Mouse (Mus musculus): Measurements from ENCODE around the gene Wasl. TPM values are rescaled to one million over a fixed set of nuclear protein-coding genes. Genes with fewer than 3 reads are reported as not detected.

Gene Wasl
- polyA plus RNA-seq, 1 experiment: not detected

- TF ChIP-seq POLR2A (IDR thresholded peaks at IDR 0.05; ENCODE audit: insufficient read depth, low read depth, low read length): no peak
- no peak for TF ChIP-seq CTCF (IDR thresholded peaks at IDR 0.05; ENCODE audit: insufficient read depth, low read depth, low read length)
- Histone ChIP-seq H3K4me3 (ENCODE audit: insufficient read depth, low read depth, low read length) (no peak overlapping the region), H3K4me1 (ENCODE audit: control insufficient read depth, insufficient read depth, low read length) (no peaks in the 10 kb centered on the region), H3K27ac (ENCODE audit: insufficient read depth, low read depth, low read length) (no peak overlapping the region)
- 72% methylated on average over 7 of the region's 7 CpGs for WGBS
Observed at GRCm38 (mm10) chr6:24612074-24612755, 52.6 kb downstream of the Wasl start.

GRCm38 (mm10) chr6:24610358-24610757 lies 54.5 kb downstream of the Wasl start:
- H3K4me1 ChIP-seq (ENCODE audit: control insufficient read depth, insufficient read depth, low read length): no peaks in the 10 kb centered on the region
- H3K4me3 ChIP-seq (ENCODE audit: insufficient read depth, low read depth, low read length): no peak overlapping the region
- WGBS: 95% methylated on average over 4 of the region's 4 CpGs
- TF ChIP-seq CTCF (IDR thresholded peaks at IDR 0.05; ENCODE audit: insufficient read depth, low read depth, low read length) (no peak), POLR2A (IDR thresholded peaks at IDR 0.05; ENCODE audit: insufficient read depth, low read depth, low read length) (no peak)
- H3K27ac ChIP-seq (ENCODE audit: insufficient read depth, low read depth, low read length): no peak overlapping the region

- Histone ChIP-seq H3K4me3 (ENCODE audit: insufficient read depth, low read depth, low read length) (no peak overlapping the region), H3K4me1 (ENCODE audit: control insufficient read depth, insufficient read depth, low read length) (no peaks in the 10 kb centered on the region), H3K27ac (ENCODE audit: insufficient read depth, low read depth, low read length) (no peak overlapping the region)
- 49% methylated on average over 4 of the region's 4 CpGs for WGBS
- TF ChIP-seq CTCF (IDR thresholded peaks at IDR 0.05; ENCODE audit: insufficient read depth, low read depth, low read length): no peak
- TF ChIP-seq POLR2A (IDR thresholded peaks at IDR 0.05; ENCODE audit: insufficient read depth, low read depth, low read length): no peak
Observed at GRCm38 (mm10) chr6:24609531-24609930, 55.3 kb downstream of the Wasl start.

GRCm38 (mm10) chr6:24608682-24609081 lies 56.1 kb downstream of the Wasl start:
- H3K4me1 ChIP-seq (ENCODE audit: control insufficient read depth, insufficient read depth, low read length): no peaks in the 10 kb centered on the region
- H3K27ac ChIP-seq (ENCODE audit: insufficient read depth, low read depth, low read length): no peak overlapping the region
- H3K4me3 ChIP-seq (ENCODE audit: insufficient read depth, low read depth, low read length): no peak overlapping the region
- TF ChIP-seq CTCF (IDR thresholded peaks at IDR 0.05; ENCODE audit: insufficient read depth, low read depth, low read length) (no peak), POLR2A (IDR thresholded peaks at IDR 0.05; ENCODE audit: insufficient read depth, low read depth, low read length) (no peak)
- 95% methylated on average over 3 of the region's 3 CpGs for WGBS

- Histone ChIP-seq H3K27ac (ENCODE audit: insufficient read depth, low read depth, low read length) (no peak overlapping the region), H3K4me3 (ENCODE audit: insufficient read depth, low read depth, low read length) (no peak overlapping the region), H3K4me1 (ENCODE audit: control insufficient read depth, insufficient read depth, low read length) (no peaks in the 10 kb centered on the region)
- TF ChIP-seq POLR2A (IDR thresholded peaks at IDR 0.05; ENCODE audit: insufficient read depth, low read depth, low read length) (no peak), CTCF (IDR thresholded peaks at IDR 0.05; ENCODE audit: insufficient read depth, low read depth, low read length) (no peak)
- 46% methylated on average over 4 of the region's 4 CpGs for WGBS
Observed at GRCm38 (mm10) chr6:24608129-24608528, 56.7 kb downstream of the Wasl start.

GRCm38 (mm10) chr6:24607531-24607930 lies 57.3 kb downstream of the Wasl start:
- TF ChIP-seq POLR2A (IDR thresholded peaks at IDR 0.05; ENCODE audit: insufficient read depth, low read depth, low read length): no peak
- no peak for TF ChIP-seq CTCF (IDR thresholded peaks at IDR 0.05; ENCODE audit: insufficient read depth, low read depth, low read length)
- Histone ChIP-seq H3K27ac (ENCODE audit: insufficient read depth, low read depth, low read length) (no peak overlapping the region), H3K4me3 (ENCODE audit: insufficient read depth, low read depth, low read length) (no peak overlapping the region), H3K4me1 (ENCODE audit: control insufficient read depth, insufficient read depth, low read length) (no peaks in the 10 kb centered on the region)
- 89% methylated on average over 15 of the region's 15 CpGs for WGBS

- Histone ChIP-seq H3K27ac (ENCODE audit: insufficient read depth, low read depth, low read length) (no peak overlapping the region), H3K4me1 (ENCODE audit: control insufficient read depth, insufficient read depth, low read length) (no peaks in the 10 kb centered on the region), H3K4me3 (ENCODE audit: insufficient read depth, low read depth, low read length) (no peak overlapping the region)
- 79% methylated on average over 10 of the region's 10 CpGs for WGBS
- TF ChIP-seq CTCF (IDR thresholded peaks at IDR 0.05; ENCODE audit: insufficient read depth, low read depth, low read length) (no peak), POLR2A (IDR thresholded peaks at IDR 0.05; ENCODE audit: insufficient read depth, low read depth, low read length) (no peak)
Observed at GRCm38 (mm10) chr6:24606512-24606911, 58.3 kb downstream of the Wasl start.

- no peaks in the 10 kb centered on the region for H3K4me1 ChIP-seq (ENCODE audit: control insufficient read depth, insufficient read depth, low read length)
- H3K4me3 ChIP-seq (ENCODE audit: insufficient read depth, low read depth, low read length): no peak overlapping the region
- no peak overlapping the region for H3K27ac ChIP-seq (ENCODE audit: insufficient read depth, low read depth, low read length)
- TF ChIP-seq POLR2A (IDR thresholded peaks at IDR 0.05; ENCODE audit: insufficient read depth, low read depth, low read length) (no peak), CTCF (IDR thresholded peaks at IDR 0.05; ENCODE audit: insufficient read depth, low read depth, low read length) (no peak)
- WGBS: 96% methylated on average over 8 of the region's 8 CpGs
Observed at GRCm38 (mm10) chr6:24605631-24606030, 59.2 kb downstream of the Wasl start.

- Histone ChIP-seq H3K27ac (ENCODE audit: insufficient read depth, low read depth, low read length) (no peak overlapping the region), H3K4me3 (ENCODE audit: insufficient read depth, low read depth, low read length) (no peak overlapping the region), H3K4me1 (ENCODE audit: control insufficient read depth, insufficient read depth, low read length) (no peaks in the 10 kb centered on the region)
- 93% methylated on average over 7 of the region's 7 CpGs for WGBS
- TF ChIP-seq POLR2A (IDR thresholded peaks at IDR 0.05; ENCODE audit: insufficient read depth, low read depth, low read length): no peak
- no peak for TF ChIP-seq CTCF (IDR thresholded peaks at IDR 0.05; ENCODE audit: insufficient read depth, low read depth, low read length)
Observed at GRCm38 (mm10) chr6:24604289-24604688, 60.5 kb downstream of the Wasl start.
